Mouse (Mus musculus) inflammation-experienced regulatory T-cells (primary cell): Measurements from ENCODE around the gene Gm17677. TPM values are rescaled to one million over a fixed set of nuclear protein-coding genes. Genes with fewer than 3 reads are reported as not detected.

Experiments
- polyA plus RNA-seq, 2 experiments: library from polyadenylated mRNA; unstranded; fragments of 100-300 nt; shearing (Covaris generic); gene quantifications; one replicate each; pipeline ENCODE4 v1.2.1; 2017

Gm17677 gene
- not detected for polyA plus RNA-seq

DNA sequence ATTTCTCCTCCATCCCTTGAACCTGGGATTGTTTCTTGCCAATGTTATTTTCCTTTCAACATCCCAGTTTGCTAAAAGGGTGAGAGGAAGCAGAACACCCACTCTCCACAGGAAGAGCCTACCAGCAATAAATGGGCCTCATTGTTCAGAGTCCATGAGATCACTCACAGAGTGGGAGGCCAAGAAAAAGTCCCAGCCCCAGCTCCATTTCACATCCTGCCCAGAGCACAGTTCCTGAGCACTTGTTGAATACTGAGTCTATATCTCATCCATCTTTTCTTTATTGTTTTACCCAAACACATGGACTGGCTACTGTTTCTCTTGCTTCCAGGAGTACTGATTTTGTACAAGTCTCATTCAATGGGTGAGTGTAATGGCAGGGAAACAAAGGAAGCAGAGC, at the start of gene Gm17677:
Gene Gm17677 (plus strand): TSS at position 301 of the 400 bp plus-strand sequence.

DNA sequence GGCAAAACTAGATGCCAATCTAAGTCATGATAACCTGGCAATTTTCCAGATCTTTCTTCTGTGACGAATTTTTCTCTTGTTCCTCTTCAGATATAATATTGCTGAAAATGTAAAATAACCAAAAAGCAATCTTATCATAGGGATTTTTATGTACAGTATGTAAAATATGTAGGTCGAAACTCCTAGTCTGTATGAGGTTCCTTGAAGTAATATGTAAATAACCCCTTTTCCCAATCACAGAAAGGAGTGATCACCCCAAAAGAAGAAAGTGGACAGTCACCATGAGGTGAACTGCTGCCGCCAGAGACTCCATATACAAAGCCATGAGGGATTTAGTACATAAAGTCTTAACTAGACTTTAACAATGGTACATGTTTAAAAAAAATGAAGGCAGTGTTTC, 37.2 kb downstream of the Gm17677 start, which contains the start of gene Gm17727:
Gene Gm17727 (minus strand): TSS at position 101 of the 400 bp plus-strand sequence.

DNA sequence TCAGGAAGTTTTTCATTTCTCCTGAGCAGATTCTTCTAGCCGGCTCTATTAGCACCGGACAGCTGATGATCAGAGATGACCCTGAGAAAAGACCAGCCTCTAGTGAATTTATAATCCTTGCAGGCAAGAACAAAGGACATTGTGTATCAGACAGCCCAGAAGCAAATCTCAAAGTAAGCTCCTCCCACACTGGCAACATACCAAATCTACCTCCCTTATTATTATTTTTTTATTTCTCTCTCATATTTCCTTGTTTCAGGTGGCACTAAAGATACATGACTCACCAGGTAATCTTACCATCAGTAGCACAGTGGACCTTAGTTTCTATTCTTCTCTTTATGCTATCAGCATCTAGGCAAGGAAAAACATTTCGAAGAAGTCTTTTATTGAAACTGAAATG, 49.2 kb downstream of the Gm17677 start, which contains the start of the genes Gm27235 and D730048I06Rik:
Gene Gm27235 (minus strand): TSS at position 101 of the 400 bp plus-strand sequence.
Gene D730048I06Rik (minus strand): TSS at position 112 of the 400 bp plus-strand sequence.

Other genes with a start within 250 kb of the Gm17677 start
- not detected for gene Gm1113, start 222.8 kb upstream of the Gm17677 start, polyA plus RNA-seq
- under 1 TPM; 0.05 to 0.12 TPM for gene Ddx25, start 182.5 kb upstream of the Gm17677 start, polyA plus RNA-seq
- 10 to 100 TPM; 30.7 to 48.0 TPM for gene Pus3, start 182.5 kb upstream of the Gm17677 start, polyA plus RNA-seq
- under 1 TPM in 1 of 2 experiments, not detected in 1; 0.84 TPM for gene Pate2, start 170.8 kb upstream of the Gm17677 start, polyA plus RNA-seq
- gene Hyls1, start 170.7 kb upstream of the Gm17677 start, polyA plus RNA-seq, result 1 to 10 TPM; 6.0 to 7.5 TPM
- gene Pate4, start 129.1 kb upstream of the Gm17677 start, polyA plus RNA-seq, result under 1 TPM in 1 of 2 experiments, not detected in 1; 0.14 TPM
- under 1 TPM in 1 of 2 experiments, not detected in 1; 0.56 TPM for gene Pate3, start 92.8 kb upstream of the Gm17677 start, polyA plus RNA-seq
- gene Pate1, start 53.7 kb upstream of the Gm17677 start, polyA plus RNA-seq, result 1 to 10 TPM in 1 of 2 experiments, under 1 TPM in 1; 0.10 to 2.0 TPM
- gene Gm17727, start 37.1 kb downstream of the Gm17677 start, polyA plus RNA-seq, result not detected
- not detected for gene Gm27235, start 49.1 kb downstream of the Gm17677 start, polyA plus RNA-seq
- gene D730048I06Rik, start 49.1 kb downstream of the Gm17677 start, polyA plus RNA-seq, result not detected
- not detected for gene 9230110F15Rik, start 103.1 kb downstream of the Gm17677 start, polyA plus RNA-seq
- gene 9230113P08Rik, start 167.4 kb downstream of the Gm17677 start, polyA plus RNA-seq, result not detected